Mouse (Mus musculus) left cerebral cortex, postnatal 36 days (tissue): ENCODE results near the gene Ubr7. TPM values are rescaled to one million over a fixed set of nuclear protein-coding genes. Genes with fewer than 3 reads are reported as not detected.

Experiments
- DNase-seq, 2 experiments: peaks; one replicate each; pipeline ENCODE4 v3.0.0; 2021 to 2022; ENCODE audit warnings: low spot score in 2 of 2, mixed read lengths in 1 of 2
- intact Hi-C: fragments of 180-260 bp; cut with DNase I; formaldehyde crosslinking; loops from one replicate; pipeline ENCODE4 v1.15.1; 2025
- total RNA-seq, 2 experiments: library from RNA; stranded (reverse); gene quantifications; 2 replicates each; pipeline ENCODE4 v1.2.3; 2021

The Ubr7 gene
- total RNA-seq, 2 experiments from 2014 or later: 33.7 to 34.0 TPM

GRCm38 (mm10) chr12:102787927-102788326 is 30.2 kb downstream of the Ubr7 start:
- intact Hi-C loops: loop anchor here (10.0 kb wide), 1 partner anchor 277 kb away; no protein-coding TSS in a partner anchor
- no peak for DNase-seq

- intact Hi-C loops: no loop called here
- no peak for DNase-seq
These were observed 41.8 kb downstream of the Ubr7 start for GRCm38 (mm10) chr12:102799528-102799927.

- DNase-seq: no peak
- intact Hi-C loops: no loop called here
These were observed 57.1 kb downstream of the Ubr7 start for GRCm38 (mm10) chr12:102814858-102815257.

GRCm38 (mm10) chr12:102826399-102826798 is 68.6 kb downstream of the Ubr7 start:
- intact Hi-C loops: no loop called here
- no peak for DNase-seq

DNA sequence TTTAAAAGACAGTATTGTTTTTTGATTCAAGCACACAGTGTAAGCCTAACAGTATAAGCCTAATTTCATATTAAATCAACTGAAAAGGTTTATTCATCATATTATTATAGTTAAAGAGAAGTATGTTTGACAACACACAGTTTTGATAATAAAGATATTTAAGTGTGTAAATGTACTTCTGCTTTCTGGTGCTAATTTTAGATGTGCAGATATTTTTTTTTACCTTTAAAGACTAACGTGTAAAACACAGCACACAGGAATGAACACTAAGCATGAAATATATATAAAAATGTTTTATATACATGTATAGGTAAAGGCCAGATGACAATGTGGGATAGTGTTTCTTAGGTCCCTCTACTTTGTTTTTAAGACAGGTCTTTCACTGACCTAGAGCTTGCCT is 69.4 kb downstream of the Ubr7 start:
- no peak for DNase-seq
- intact Hi-C loops: no loop called here

Other genes starting within 250 kb of the Ubr7 start
- gene Chga, start 203.0 kb upstream of the Ubr7 start, total RNA-seq: 100 to 1,000 TPM; 168 to 185 TPM
- gene Itpk1, start 53.0 kb upstream of the Ubr7 start, total RNA-seq: 10 to 100 TPM; 57.6 to 66.4 TPM
- gene Moap1, start 14.3 kb upstream of the Ubr7 start, total RNA-seq: 10 to 100 TPM; 28.9 to 30.6 TPM
- gene Tmem251, start 14.2 kb upstream of the Ubr7 start, total RNA-seq: 1 to 10 TPM; 5.4 TPM
- gene Gm28051, start 202 bp upstream of the Ubr7 start, total RNA-seq: not detected
- 10 to 100 TPM; 12.7 to 14.5 TPM for gene Gon7, start 164 bp upstream of the Ubr7 start, total RNA-seq
- gene Gm20604, start 705 bp downstream of the Ubr7 start, total RNA-seq: 10 to 100 TPM; 17.4 to 20.6 TPM
- gene Btbd7, start 120.5 kb downstream of the Ubr7 start, total RNA-seq: 10 to 100 TPM; 15.1 to 21.3 TPM
- not detected for gene Cox8c, start 141.3 kb downstream of the Ubr7 start, total RNA-seq
- 10 to 100 TPM; 42.9 to 64.5 TPM for gene Unc79, start 190.9 kb downstream of the Ubr7 start, total RNA-seq